Mouse (Mus musculus): ENCODE data around the gene Slfn5. TPM values are rescaled to one million over a fixed set of nuclear protein-coding genes. Genes with fewer than 3 reads are reported as not detected.
"Not testable (repeated sequence)": the region's sequence is repeated elsewhere in the genome, so short reads cannot be mapped to it uniquely, and the experiment has no call there.

Slfn5 gene
- total RNA-seq, 1 experiment from 2014 or later = 32.5 TPM

- DNase-seq = no peak
These were observed 5.5 kb upstream of the Slfn5 start for GRCm38 (mm10) chr11:82945636-82946035.

- DNase-seq = no peak
These were observed 3.7 kb upstream of the Slfn5 start for GRCm38 (mm10) chr11:82947457-82947856.

- no peak for DNase-seq
These were observed 2.1 kb upstream of the Slfn5 start for GRCm38 (mm10) chr11:82949036-82949435.

GRCm38 (mm10) chr11:82951865-82952611 lies 889 bp downstream of the Slfn5 start:
- peak; percentile 54 for DNase-seq

GRCm38 (mm10) chr11:82952612-82953542 lies 1.7 kb downstream of the Slfn5 start:
- DNase-seq = no peak

- no peak for DNase-seq
These were observed 3.5 kb downstream of the Slfn5 start for GRCm38 (mm10) chr11:82954631-82955030.

- DNase-seq = no peak
These were observed 5.8 kb downstream of the Slfn5 start for GRCm38 (mm10) chr11:82956925-82957324.

- no peak for DNase-seq
These were observed 8.5 kb downstream of the Slfn5 start for GRCm38 (mm10) chr11:82959613-82960012.

GRCm38 (mm10) chr11:82961743-82962142 lies 10.6 kb downstream of the Slfn5 start:
- no peak for DNase-seq

GRCm38 (mm10) chr11:82962215-82962614 lies 11.1 kb downstream of the Slfn5 start:
- DNase-seq = no peak

GRCm38 (mm10) chr11:82970712-82971589 lies 19.8 kb downstream of the Slfn5 start:
- peak; percentile 62 for DNase-seq

- DNase-seq = no peak
These were observed 20.4 kb downstream of the Slfn5 start for GRCm38 (mm10) chr11:82971590-82971974.

GRCm38 (mm10) chr11:82973916-82974315 lies 22.8 kb downstream of the Slfn5 start:
- no peak for DNase-seq

- not testable (repeated sequence) for DNase-seq
These were observed 31.3 kb downstream of the Slfn5 start for GRCm38 (mm10) chr11:82982409-82982808.

- no peak for DNase-seq
These were observed 32.0 kb downstream of the Slfn5 start for GRCm38 (mm10) chr11:82983193-82983592.

GRCm38 (mm10) chr11:82987621-82988020 lies 36.5 kb downstream of the Slfn5 start:
- no peak for DNase-seq

- no peak for DNase-seq
These were observed 38.2 kb downstream of the Slfn5 start for GRCm38 (mm10) chr11:82989357-82989756.

GRCm38 (mm10) chr11:82990612-82991385 lies 39.6 kb downstream of the Slfn5 start:
- DNase-seq = peak; percentile 54

- DNase-seq = peak; percentile 84
These were observed 40.5 kb downstream of the Slfn5 start, which contains the start of gene Slfn9 for GRCm38 (mm10) chr11:82991469-82992166. Slfn9 (minus strand) TSS chr11:82991830.

- no peak for DNase-seq
These were observed 62.2 kb downstream of the Slfn5 start for GRCm38 (mm10) chr11:83013356-83013755.

Measured in adrenal gland, postnatal 25 days (tissue).